Mouse (Mus musculus): ENCODE results near the gene Ccdc92b. TPM values are rescaled to one million over a fixed set of nuclear protein-coding genes. Genes with fewer than 3 reads are reported as not detected.

Ccdc92b gene
- total and polyA plus RNA-seq, 3 experiments: not detected

DNA sequence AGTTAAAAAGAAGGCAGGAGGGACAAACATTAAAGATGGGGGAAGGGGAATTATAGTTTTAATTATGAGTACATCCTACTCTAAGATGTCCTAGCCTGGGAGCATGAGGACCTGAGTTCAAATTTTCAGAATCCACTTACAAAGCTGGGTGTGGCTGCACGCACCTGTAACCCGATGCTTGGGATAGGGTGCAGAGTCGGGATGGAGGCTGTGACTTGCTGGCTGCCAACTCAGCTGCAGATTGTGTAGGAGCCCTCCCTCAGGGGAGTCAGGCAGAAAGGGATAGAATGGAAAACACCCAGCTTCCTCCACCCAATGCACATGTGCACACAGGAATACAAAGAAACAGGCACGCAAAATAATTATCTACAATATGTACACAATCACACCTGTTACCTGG is 6.0 kb upstream of the Ccdc92b start:
- Histone ChIP-seq H3K79me2 (replicated peaks; ENCODE audit: control insufficient read depth, extremely low read depth, insufficient read depth, poor library complexity, severe bottlenecking) (no peaks in the 10 kb centered on the region), H3K27ac (ENCODE audit: insufficient read depth, low read depth) (no peak overlapping the region), H3K4me2 (ENCODE audit: insufficient read depth, low read depth, poor library complexity, severe bottlenecking) (no peak overlapping the region), H3K9me3 (replicated peaks; ENCODE audit: low read length) (peaks cover 5% of the 10 kb centered on the region), H3K4me1 (ENCODE audit: control insufficient read depth in 1 of 2, insufficient read depth in 2 of 2) (no peaks in the 10 kb centered on the region), H3K4me3 (replicated peaks in 1 of 3; ENCODE audit: low read depth in 2 of 3, low read length in 2 of 3, poor library complexity in 1 of 3) (no peak overlapping the region), H3K36me3 (replicated peaks in 1 of 2; ENCODE audit: control insufficient read depth in 1 of 2, insufficient read depth in 1 of 2, low read length in 1 of 2) (no peaks in the 10 kb centered on the region), H3K27me3 (replicated peaks) (peaks cover 87% of the 10 kb centered on the region), H3K9ac (ENCODE audit: insufficient read depth, low read depth) (no peak overlapping the region)
- dilution Hi-C loops (cut with MboI; ENCODE audit: extremely low pct_ligation_motif_present, extremely low pct_unique_long_range_greater_than_20kb, low sequenced_read_pairs) (no loop called here), in situ Hi-C loops (cut with MboI; ENCODE audit: low pct_ligation_motif_present, low pct_unique_long_range_greater_than_20kb, low sequenced_read_pairs) (no loop called here)
- no peak for TF ChIP-seq BHLHE40 (IDR thresholded peaks at IDR 0.05; ENCODE audit: low read depth, low read length)
- no peak for TF ChIP-seq JUND (conservative IDR thresholded peaks at IDR 0.05; ENCODE audit: low read depth, low read length)
- no peak for TF ChIP-seq SIN3A (IDR thresholded peaks at IDR 0.05; ENCODE audit: low read length)
- TF ChIP-seq ELF1 (IDR thresholded peaks at IDR 0.05; ENCODE audit: low read depth, low read length): no peak
- TF ChIP-seq MAX (IDR thresholded peaks at IDR 0.05; ENCODE audit: low read length): no peak
- no peak for TF ChIP-seq MEF2A (IDR thresholded peaks at IDR 0.05; ENCODE audit: borderline replicate concordance, low read depth, low read length)
- no peak for TF ChIP-seq SMC3 (IDR thresholded peaks at IDR 0.05; ENCODE audit: low read depth, low read length)
- TF ChIP-seq KAT2A (IDR thresholded peaks at IDR 0.05; ENCODE audit: insufficient replicate concordance, low read length): no peak
- no peak for TF ChIP-seq CHD1 (IDR thresholded peaks at IDR 0.05; ENCODE audit: low read depth, low read length)
- no peak for TF ChIP-seq POLR2A (IDR thresholded peaks at IDR 0.05; ENCODE audit: low read depth, low read length)
- TF ChIP-seq USF2 (conservative IDR thresholded peaks at IDR 0.05; ENCODE audit: low read depth, low read length): no peak
- TF ChIP-seq PAX5 (IDR thresholded peaks at IDR 0.05; ENCODE audit: low read length): no peak
- TF ChIP-seq NELFE (IDR thresholded peaks at IDR 0.05; ENCODE audit: low read depth, low read length): no peak
- no peak for TF ChIP-seq HCFC1 (IDR thresholded peaks at IDR 0.05; ENCODE audit: low read depth, low read length)
- no peak for TF ChIP-seq MAZ (IDR thresholded peaks at IDR 0.05; ENCODE audit: low read depth, low read length)
- no peak for TF ChIP-seq CTCF (conservative IDR thresholded peaks at IDR 0.05 in 1 of 2, IDR thresholded peaks at IDR 0.05 in 1 of 2; ENCODE audit: low read depth in 2 of 2, low read length in 2 of 2)
- DNase-seq (ENCODE audit: extremely low read depth): no peak

DNA sequence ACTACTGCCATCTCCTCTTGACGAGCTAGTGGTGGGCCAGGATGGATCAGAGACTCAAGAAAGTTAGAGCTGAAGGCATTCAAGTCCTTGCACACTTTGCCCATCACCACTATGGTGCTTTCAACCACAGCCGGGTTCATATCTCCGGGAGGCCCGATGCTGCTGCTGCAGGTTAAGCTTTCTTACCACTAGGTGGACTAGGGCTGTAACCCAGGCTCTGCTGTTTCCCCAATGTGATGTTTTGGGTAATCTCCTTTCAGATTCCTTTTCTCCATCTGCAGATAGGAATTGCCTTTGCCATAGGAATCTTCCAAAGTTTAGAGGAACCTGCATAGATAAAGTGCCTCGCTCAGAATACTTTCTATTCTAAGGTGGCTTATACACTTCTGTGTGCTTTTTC is 3.8 kb upstream of the Ccdc92b start:
- no peak overlapping the region for H3K4me3 ChIP-seq (replicated peaks in 1 of 3; ENCODE audit: low read depth in 2 of 3, low read length in 2 of 3, poor library complexity in 1 of 3)
- H3K27me3 ChIP-seq (replicated peaks): peaks cover 85% of the 10 kb centered on the region
- peaks cover 9% of the 10 kb centered on the region for H3K9me3 ChIP-seq (replicated peaks; ENCODE audit: low read length)
- dilution Hi-C loops (cut with MboI; ENCODE audit: extremely low pct_ligation_motif_present, extremely low pct_unique_long_range_greater_than_20kb, low sequenced_read_pairs) (no loop called here), in situ Hi-C loops (cut with MboI; ENCODE audit: low pct_ligation_motif_present, low pct_unique_long_range_greater_than_20kb, low sequenced_read_pairs) (no loop called here)
- TF ChIP-seq RCOR1 (conservative IDR thresholded peaks at IDR 0.05; ENCODE audit: low read depth, low read length) (no peak), ZNF384 (IDR thresholded peaks at IDR 0.05; ENCODE audit: low read depth, low read length) (no peak), JUND (conservative IDR thresholded peaks at IDR 0.05; ENCODE audit: low read depth, low read length) (no peak), NELFE (IDR thresholded peaks at IDR 0.05; ENCODE audit: low read depth, low read length) (no peak), NRF1 (IDR thresholded peaks at IDR 0.05; ENCODE audit: low read depth, low read length) (no peak), HCFC1 (IDR thresholded peaks at IDR 0.05; ENCODE audit: low read depth, low read length) (no peak), ZC3H11A (IDR thresholded peaks at IDR 0.05; ENCODE audit: low read depth, low read length) (no peak), ZKSCAN1 (IDR thresholded peaks at IDR 0.05; ENCODE audit: borderline replicate concordance, low read depth, low read length) (no peak), JUN (IDR thresholded peaks at IDR 0.05; ENCODE audit: insufficient read depth, low read depth, low read length) (no peak), MEF2A (IDR thresholded peaks at IDR 0.05; ENCODE audit: borderline replicate concordance, low read depth, low read length) (no peak), SIN3A (IDR thresholded peaks at IDR 0.05; ENCODE audit: low read length) (no peak), IRF4 (IDR thresholded peaks at IDR 0.05; ENCODE audit: low read depth, low read length) (no peak), CHD1 (IDR thresholded peaks at IDR 0.05; ENCODE audit: low read depth, low read length) (no peak), RAD21 (IDR thresholded peaks at IDR 0.05; ENCODE audit: low read depth, low read length) (peak; percentile 15), SMC3 (IDR thresholded peaks at IDR 0.05; ENCODE audit: low read depth, low read length) (peak; percentile 42), CTCF (conservative IDR thresholded peaks at IDR 0.05 in 1 of 2, IDR thresholded peaks at IDR 0.05 in 1 of 2; ENCODE audit: low read depth in 2 of 2, low read length in 2 of 2) (peak; percentile 14 to 60; a peak in 2 of 4 replicates), E2F4 (IDR thresholded peaks at IDR 0.05; ENCODE audit: insufficient replicate concordance, low read depth, low read length) (no peak)
- H3K4me2 ChIP-seq (ENCODE audit: insufficient read depth, low read depth, poor library complexity, severe bottlenecking): no peak overlapping the region
- peak; percentile 20 for DNase-seq (ENCODE audit: extremely low read depth)
- H3K9ac ChIP-seq (ENCODE audit: insufficient read depth, low read depth): no peak overlapping the region
- no peaks in the 10 kb centered on the region for H3K4me1 ChIP-seq (ENCODE audit: control insufficient read depth in 1 of 2, insufficient read depth in 2 of 2)
- no peak overlapping the region for H3K27ac ChIP-seq (ENCODE audit: insufficient read depth, low read depth)
- H3K79me2 ChIP-seq (replicated peaks; ENCODE audit: control insufficient read depth, extremely low read depth, insufficient read depth, poor library complexity, severe bottlenecking): no peaks in the 10 kb centered on the region
- no peaks in the 10 kb centered on the region for H3K36me3 ChIP-seq (replicated peaks in 1 of 2; ENCODE audit: control insufficient read depth in 1 of 2, insufficient read depth in 1 of 2, low read length in 1 of 2)

Data from CH12.LX (cell line).